Mouse (Mus musculus): ENCODE data around the gene Pfdn5. TPM values are rescaled to one million over a fixed set of nuclear protein-coding genes. Genes with fewer than 3 reads are reported as not detected.
"Not testable (repeated sequence)": the region's sequence is repeated elsewhere in the genome, so short reads cannot be mapped to it uniquely, and the experiment has no call there.

Pfdn5 gene
- polyA plus RNA-seq, 1 experiment = 47.8 TPM

GRCm38 (mm10) chr15:102331610-102332015 is 5.7 kb downstream of the Pfdn5 start, which contains the start of gene Myg1:
Myg1 (plus strand) TSS chr15:102331709.
- Histone ChIP-seq H3K4me3 (ENCODE audit: low read depth, low read length) (peak within 1 kb of the TSS; percentile 82), H3K4me1 (ENCODE audit: control insufficient read depth, insufficient read depth, insufficient read length, low read length) (peaks cover 8% of the 10 kb centered on the region; the same call in 1 of the 2 replicates), H3K27ac (ENCODE audit: insufficient read depth, low read depth, low read length) (peak within 1 kb of the TSS; percentile 47), H3K27me3 (ENCODE audit: control insufficient read depth, insufficient read depth, low read length) (no peaks in the 10 kb centered on the region), H3K36me3 (ENCODE audit: control insufficient read depth, insufficient read depth, low read length) (peaks cover 22% of the 10 kb centered on the region)
- TF ChIP-seq POLR2A (IDR thresholded peaks at IDR 0.05; ENCODE audit: low read depth, low read length) (peak; percentile 38), CTCF (IDR thresholded peaks at IDR 0.05; ENCODE audit: extremely low read depth, insufficient read length, insufficient replicate concordance, low read depth, low read length) (no peak)
- WGBS = under 1% methylated on average over 30 of the region's 30 CpGs

DNA sequence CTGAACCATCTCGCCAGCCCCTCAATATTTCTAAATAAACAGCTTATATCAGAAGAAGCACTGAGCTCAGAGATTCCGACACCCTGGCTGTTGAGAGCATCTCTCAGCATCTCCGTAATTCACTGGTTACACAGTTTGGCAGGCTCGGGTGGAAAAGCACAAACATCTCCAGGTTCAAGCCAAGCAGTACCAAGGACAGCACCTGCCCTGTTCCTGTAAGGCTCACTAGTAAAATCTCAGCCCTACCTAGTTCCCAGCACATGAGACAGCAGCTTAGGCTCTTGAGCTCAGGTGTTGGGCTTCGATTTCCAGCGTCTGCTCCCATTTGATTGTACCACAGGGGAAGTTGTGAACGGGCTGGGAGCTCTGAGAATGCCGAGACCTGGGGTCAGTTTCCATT is 9.3 kb downstream of the Pfdn5 start:
- H3K4me1 ChIP-seq (ENCODE audit: control insufficient read depth, insufficient read depth, insufficient read length, low read length) = peaks cover 5% of the 10 kb centered on the region; the same call in 1 of the 2 replicates
- TF ChIP-seq POLR2A (IDR thresholded peaks at IDR 0.05; ENCODE audit: low read depth, low read length) (no peak), CTCF (IDR thresholded peaks at IDR 0.05; ENCODE audit: extremely low read depth, insufficient read length, insufficient replicate concordance, low read depth, low read length) (no peak)
- peaks cover 31% of the 10 kb centered on the region for H3K36me3 ChIP-seq (ENCODE audit: control insufficient read depth, insufficient read depth, low read length)
- H3K27ac ChIP-seq (ENCODE audit: insufficient read depth, low read depth, low read length) = no peak overlapping the region
- 87% methylated on average over 8 of the region's 8 CpGs for WGBS
- H3K27me3 ChIP-seq (ENCODE audit: control insufficient read depth, insufficient read depth, low read length) = no peaks in the 10 kb centered on the region
- H3K4me3 ChIP-seq (ENCODE audit: low read depth, low read length) = no peak overlapping the region

- not testable (repeated sequence) for H3K27ac ChIP-seq (ENCODE audit: insufficient read depth, low read depth, low read length); H3K4me1 ChIP-seq (ENCODE audit: control insufficient read depth, insufficient read depth, insufficient read length, low read length); H3K27me3 ChIP-seq (ENCODE audit: control insufficient read depth, insufficient read depth, low read length); H3K4me3 ChIP-seq (ENCODE audit: low read depth, low read length)
- 88% methylated on average over 5 of the region's 5 CpGs for WGBS
- H3K36me3 ChIP-seq (ENCODE audit: control insufficient read depth, insufficient read depth, low read length) = peaks cover 30% of the 10 kb centered on the region
Measured at GRCm38 (mm10) chr15:102335925-102336324, 10.0 kb downstream of the Pfdn5 start.

DNA sequence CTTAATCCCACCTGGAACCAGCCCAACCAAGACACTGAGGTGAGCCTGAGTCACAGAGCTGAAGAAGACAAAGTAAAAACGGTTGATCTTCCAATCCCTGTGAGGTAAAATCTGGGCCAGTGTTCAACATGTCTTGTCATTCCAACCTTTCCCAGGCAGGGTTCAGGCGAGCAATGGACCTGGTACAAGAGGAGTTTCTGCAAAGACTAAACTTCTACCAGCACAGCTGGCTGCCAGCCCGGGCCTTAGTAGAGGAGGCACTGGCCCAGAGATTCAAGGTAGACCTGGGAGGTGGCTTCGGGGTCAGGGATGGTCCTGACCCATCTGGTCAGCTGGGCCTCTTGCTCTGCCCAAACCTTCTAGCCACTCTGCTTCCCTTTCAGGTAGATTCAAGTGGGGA is 11.0 kb downstream of the Pfdn5 start:
- Histone ChIP-seq H3K4me3 (ENCODE audit: low read depth, low read length) (no peak overlapping the region), H3K27me3 (ENCODE audit: control insufficient read depth, insufficient read depth, low read length) (no peaks in the 10 kb centered on the region), H3K27ac (ENCODE audit: insufficient read depth, low read depth, low read length) (no peak overlapping the region), H3K4me1 (ENCODE audit: control insufficient read depth, insufficient read depth, insufficient read length, low read length) (peaks cover 5% of the 10 kb centered on the region; the same call in 1 of the 2 replicates), H3K36me3 (ENCODE audit: control insufficient read depth, insufficient read depth, low read length) (peaks cover 30% of the 10 kb centered on the region)
- no peak for TF ChIP-seq CTCF (IDR thresholded peaks at IDR 0.05; ENCODE audit: extremely low read depth, insufficient read length, insufficient replicate concordance, low read depth, low read length)
- no peak for TF ChIP-seq POLR2A (IDR thresholded peaks at IDR 0.05; ENCODE audit: low read depth, low read length)
- 86% methylated on average over 4 of the region's 4 CpGs for WGBS

- no peaks in the 10 kb centered on the region for H3K27me3 ChIP-seq (ENCODE audit: control insufficient read depth, insufficient read depth, low read length)
- H3K36me3 ChIP-seq (ENCODE audit: control insufficient read depth, insufficient read depth, low read length) = peaks cover 26% of the 10 kb centered on the region
- no peak for TF ChIP-seq POLR2A (IDR thresholded peaks at IDR 0.05; ENCODE audit: low read depth, low read length)
- no peak for TF ChIP-seq CTCF (IDR thresholded peaks at IDR 0.05; ENCODE audit: extremely low read depth, insufficient read length, insufficient replicate concordance, low read depth, low read length)
- H3K4me3 ChIP-seq (ENCODE audit: low read depth, low read length) = no peak overlapping the region
- WGBS = 51% methylated on average over 5 of the region's 5 CpGs
- no peaks in the 10 kb centered on the region for H3K4me1 ChIP-seq (ENCODE audit: control insufficient read depth, insufficient read depth, insufficient read length, low read length)
- no peak overlapping the region for H3K27ac ChIP-seq (ENCODE audit: insufficient read depth, low read depth, low read length)
Measured at GRCm38 (mm10) chr15:102339612-102340011, 13.7 kb downstream of the Pfdn5 start.

- TF ChIP-seq POLR2A (IDR thresholded peaks at IDR 0.05; ENCODE audit: low read depth, low read length) (no peak), CTCF (IDR thresholded peaks at IDR 0.05; ENCODE audit: extremely low read depth, insufficient read length, insufficient replicate concordance, low read depth, low read length) (peak; percentile 38; the same call in 1 of the 2 replicates)
- H3K27me3 ChIP-seq (ENCODE audit: control insufficient read depth, insufficient read depth, low read length) = no peaks in the 10 kb centered on the region
- H3K36me3 ChIP-seq (ENCODE audit: control insufficient read depth, insufficient read depth, low read length) = peaks cover 20% of the 10 kb centered on the region
- H3K27ac ChIP-seq (ENCODE audit: insufficient read depth, low read depth, low read length) = no peak overlapping the region
- no peak overlapping the region for H3K4me3 ChIP-seq (ENCODE audit: low read depth, low read length)
- no peaks in the 10 kb centered on the region for H3K4me1 ChIP-seq (ENCODE audit: control insufficient read depth, insufficient read depth, insufficient read length, low read length)
- WGBS = 7% methylated on average over 1 of the region's 1 CpGs
Measured at GRCm38 (mm10) chr15:102341580-102341979, 15.7 kb downstream of the Pfdn5 start.

- 91% methylated on average over 3 of the region's 3 CpGs for WGBS
- Histone ChIP-seq H3K4me1 (ENCODE audit: control insufficient read depth, insufficient read depth, insufficient read length, low read length) (no peaks in the 10 kb centered on the region), H3K27me3 (ENCODE audit: control insufficient read depth, insufficient read depth, low read length) (no peaks in the 10 kb centered on the region), H3K27ac (ENCODE audit: insufficient read depth, low read depth, low read length) (no peak overlapping the region), H3K4me3 (ENCODE audit: low read depth, low read length) (no peak overlapping the region), H3K36me3 (ENCODE audit: control insufficient read depth, insufficient read depth, low read length) (peaks cover 5% of the 10 kb centered on the region; the same call in 1 of the 2 replicates)
- TF ChIP-seq POLR2A (IDR thresholded peaks at IDR 0.05; ENCODE audit: low read depth, low read length) (no peak), CTCF (IDR thresholded peaks at IDR 0.05; ENCODE audit: extremely low read depth, insufficient read length, insufficient replicate concordance, low read depth, low read length) (no peak)
Measured at GRCm38 (mm10) chr15:102344490-102344889, 18.6 kb downstream of the Pfdn5 start.
